Mouse (Mus musculus): Measurements from ENCODE around the gene Rec114.

GRCm38 (mm10) chr9:58721021-58721420, 22.7 kb downstream of the Rec114 start:
- TF ChIP-seq CTCF (IDR thresholded peaks at IDR 0.05; ENCODE audit: borderline replicate concordance, extremely low read depth, insufficient read depth, insufficient read length) (no peak), POLR2A (IDR thresholded peaks at IDR 0.05; ENCODE audit: borderline replicate concordance, extremely low read depth, insufficient read depth, insufficient read length, poor library complexity, severe bottlenecking) (no peak)
